Mouse (Mus musculus): ENCODE data around the gene Stra8.

The Stra8 gene

DNA sequence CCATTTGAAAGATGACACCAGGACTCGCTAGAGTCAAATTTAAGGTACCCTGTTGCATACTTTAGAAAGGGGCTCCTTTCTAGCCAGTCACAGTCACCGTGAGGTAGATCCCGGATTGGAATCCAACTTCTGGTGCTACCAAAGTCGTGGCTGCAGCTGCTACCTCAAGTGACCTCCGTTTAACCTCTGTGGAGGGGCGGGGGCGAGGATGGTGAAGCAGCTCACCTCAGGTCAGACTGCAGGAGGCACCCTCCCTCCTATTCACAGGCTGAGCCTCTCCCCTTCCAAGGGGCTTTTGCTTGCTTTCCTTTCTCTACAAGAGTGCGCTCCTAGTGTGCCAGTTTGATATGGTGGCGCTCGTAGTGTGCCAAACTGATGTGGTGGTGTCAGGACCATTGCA, at the start of gene Stra8:
Stra8 (plus strand) TSS at position 208 of the 400 bp plus-strand sequence.
- no peak for DNase-seq (ENCODE audit: low spot score)

DNA sequence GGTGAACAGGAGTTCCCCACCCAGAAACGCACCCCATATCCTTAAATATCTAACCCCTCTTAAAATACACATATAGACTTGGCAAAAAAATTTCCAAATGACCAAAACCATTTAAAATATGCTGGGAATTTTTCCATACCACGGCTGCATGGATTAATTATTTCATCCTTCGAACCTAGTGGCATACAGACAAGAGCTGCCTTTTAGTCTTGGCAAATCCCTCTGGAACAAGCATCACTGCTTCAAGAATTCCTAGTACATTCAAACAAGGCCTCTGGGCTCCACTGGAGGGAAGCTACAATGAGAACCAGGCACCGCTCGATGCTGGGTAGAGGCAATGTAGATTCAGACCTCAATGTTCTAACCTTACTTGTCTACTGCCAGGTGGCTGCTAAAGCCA, 49.2 kb upstream of the Stra8 start:
- DNase-seq (ENCODE audit: low spot score), result no peak

DNA sequence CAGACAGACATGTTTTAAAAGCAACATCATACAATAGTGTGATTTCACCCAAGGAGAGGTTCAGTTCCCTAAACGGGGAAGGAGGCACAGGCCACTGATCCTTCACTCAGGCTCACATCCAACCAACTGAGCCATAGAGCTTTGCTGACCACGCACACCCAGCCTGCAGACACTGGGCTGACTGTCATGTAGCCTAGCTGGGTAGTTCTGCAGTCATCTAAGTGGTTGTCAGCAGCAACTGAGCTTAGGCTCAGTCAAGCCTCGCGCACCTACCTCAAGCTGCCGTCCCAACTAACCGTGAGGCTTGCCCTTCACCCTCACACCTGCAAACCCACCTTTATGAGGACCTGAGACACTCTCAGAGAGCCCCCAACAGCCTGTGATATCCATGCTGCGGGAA, 48.0 kb upstream of the Stra8 start:
- DNase-seq (ENCODE audit: low spot score), result no peak

DNA sequence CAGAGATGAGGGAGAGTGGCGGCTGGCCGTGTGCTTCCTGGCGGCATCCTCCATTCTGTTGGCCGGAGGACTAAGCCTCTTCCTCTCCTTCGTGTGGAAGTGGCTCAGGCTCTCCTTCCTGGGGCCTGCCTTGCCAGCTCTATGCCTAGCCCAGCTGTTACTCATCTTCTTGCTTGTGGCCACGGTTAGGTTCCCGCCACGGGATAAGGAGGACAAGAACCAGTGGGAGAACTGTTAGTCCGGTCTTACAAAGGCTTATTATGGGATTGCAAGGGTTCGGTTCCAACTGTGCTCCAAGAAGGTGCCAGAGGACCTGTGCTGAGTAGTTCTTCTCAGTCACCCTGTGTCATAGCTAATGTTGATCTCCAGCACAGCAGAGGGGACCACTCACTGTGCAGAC, 47.1 kb upstream of the Stra8 start:
- no peak for DNase-seq (ENCODE audit: low spot score)

DNA sequence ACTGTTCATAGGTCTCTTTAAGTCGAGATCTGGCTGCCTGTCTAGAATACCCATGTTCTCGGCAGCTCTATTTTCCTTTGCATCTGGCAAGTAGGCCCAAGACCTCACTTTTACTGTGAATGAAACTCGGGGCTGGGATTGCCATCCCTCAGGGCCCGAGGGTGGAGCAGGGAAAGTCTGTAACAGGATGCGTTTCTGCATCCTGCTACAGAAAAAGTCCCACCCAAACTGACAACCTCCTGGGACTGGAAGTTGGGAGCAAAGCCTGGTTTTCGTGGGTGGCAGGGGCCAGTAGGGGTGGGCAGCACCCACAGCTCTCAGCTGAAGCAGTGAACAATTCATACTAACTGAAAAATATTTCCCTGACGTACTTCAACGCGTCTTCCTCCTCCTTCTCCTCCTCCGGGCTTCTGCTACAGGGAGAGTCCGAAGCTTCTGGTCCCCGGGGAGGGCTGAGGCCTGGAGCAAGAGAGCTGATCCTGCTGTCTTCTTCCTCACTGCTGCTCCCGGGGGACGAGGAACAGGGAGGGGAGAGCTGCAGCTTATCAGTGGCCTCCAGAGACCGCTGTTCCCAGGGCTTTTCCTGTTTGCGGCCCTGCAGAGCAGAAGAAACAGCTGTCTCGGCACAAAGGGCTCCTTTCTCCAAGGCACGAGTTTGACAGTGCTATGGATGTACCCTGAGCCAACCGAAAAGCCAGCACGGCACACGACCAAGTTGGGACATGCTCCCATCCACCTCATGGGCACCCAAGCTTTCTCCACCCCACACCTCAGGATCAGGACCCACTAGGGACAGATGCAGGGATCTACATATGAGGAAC, 45.7 kb upstream of the Stra8 start:
- DNase-seq (ENCODE audit: low spot score), result peak; percentile 67

DNA sequence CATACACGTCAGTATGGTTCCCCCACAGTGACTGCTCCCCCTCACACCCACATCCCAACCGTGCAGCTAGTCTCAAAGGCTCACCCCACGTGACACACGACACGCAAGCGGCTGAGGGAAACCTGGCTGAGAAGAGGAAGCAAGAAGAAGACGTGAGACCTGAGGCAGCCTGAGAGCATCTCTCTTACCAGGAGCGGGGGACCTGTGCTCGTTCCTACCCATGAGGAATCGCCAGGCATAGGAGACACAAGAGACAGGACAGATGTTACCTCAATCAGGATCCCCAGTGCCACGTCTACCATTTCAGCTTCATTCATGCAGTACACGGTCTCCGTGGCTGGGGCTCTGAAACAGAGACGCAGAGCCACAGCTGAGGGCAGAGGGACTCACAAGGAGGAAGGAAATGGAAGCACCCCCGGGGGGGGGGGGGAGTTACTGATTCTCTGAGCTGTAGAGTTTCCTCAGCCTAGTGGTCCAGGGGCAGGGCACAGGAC, 44.6 kb upstream of the Stra8 start:
- peak; percentile 40 for DNase-seq (ENCODE audit: low spot score)

DNA sequence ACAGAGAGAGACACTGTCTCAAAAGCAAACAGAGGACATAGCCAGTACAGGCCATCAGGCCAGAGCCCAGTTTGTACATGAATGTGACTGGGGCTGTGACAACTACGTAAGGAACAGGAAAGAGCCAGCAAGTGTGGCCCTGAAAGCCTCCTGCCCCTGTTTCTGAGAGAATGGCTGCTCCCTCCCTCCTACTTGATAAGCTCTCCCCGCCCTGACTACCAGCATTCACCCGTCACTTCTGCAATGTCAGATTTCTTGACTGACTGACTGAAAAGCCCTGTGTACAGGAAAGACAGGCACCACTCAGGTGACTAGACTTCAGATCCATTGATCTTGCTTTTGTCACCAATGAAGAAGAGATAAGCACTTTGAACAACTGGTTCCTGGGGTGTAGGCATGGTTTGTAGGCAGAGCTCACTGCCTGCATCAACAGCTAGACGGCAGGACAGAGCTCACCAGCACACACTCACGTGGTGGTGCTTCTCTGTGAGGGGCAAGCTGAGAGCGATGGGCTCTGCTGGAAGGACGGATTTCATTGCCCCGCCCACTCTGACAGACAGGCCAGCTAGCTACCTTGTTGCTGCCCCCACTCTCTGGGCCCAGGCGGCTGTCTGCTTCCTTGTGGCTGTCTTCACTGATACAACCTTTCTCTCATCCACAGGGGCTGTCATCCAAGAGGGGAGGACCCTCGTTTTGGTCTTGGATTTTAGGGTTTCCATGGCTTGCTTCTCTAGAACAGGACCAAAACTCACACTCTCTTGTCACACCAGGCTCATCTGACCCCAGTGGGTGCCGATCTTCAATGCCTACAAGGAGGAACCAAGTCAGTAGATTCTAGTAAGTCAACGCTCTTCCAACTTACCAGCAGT, 43.8 kb upstream of the Stra8 start:
- peak; percentile 73 for DNase-seq (ENCODE audit: low spot score)

DNA sequence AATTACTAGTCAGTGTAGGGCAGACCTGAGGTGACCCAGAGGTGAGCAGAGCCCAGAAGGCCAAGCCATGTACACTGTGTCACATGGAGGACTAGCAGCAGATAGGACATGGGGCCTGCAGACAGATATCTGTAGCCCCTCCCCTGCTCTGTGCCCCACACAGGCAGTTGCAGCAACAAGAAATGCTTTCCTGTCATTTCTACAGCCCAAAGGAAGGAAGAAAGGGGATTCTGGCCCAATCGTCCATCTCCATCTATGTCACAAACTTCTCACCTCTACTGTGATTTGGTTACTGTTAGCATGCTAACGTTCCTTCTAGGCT, 43.2 kb upstream of the Stra8 start:
- peak; percentile 49 for DNase-seq (ENCODE audit: low spot score)

DNA sequence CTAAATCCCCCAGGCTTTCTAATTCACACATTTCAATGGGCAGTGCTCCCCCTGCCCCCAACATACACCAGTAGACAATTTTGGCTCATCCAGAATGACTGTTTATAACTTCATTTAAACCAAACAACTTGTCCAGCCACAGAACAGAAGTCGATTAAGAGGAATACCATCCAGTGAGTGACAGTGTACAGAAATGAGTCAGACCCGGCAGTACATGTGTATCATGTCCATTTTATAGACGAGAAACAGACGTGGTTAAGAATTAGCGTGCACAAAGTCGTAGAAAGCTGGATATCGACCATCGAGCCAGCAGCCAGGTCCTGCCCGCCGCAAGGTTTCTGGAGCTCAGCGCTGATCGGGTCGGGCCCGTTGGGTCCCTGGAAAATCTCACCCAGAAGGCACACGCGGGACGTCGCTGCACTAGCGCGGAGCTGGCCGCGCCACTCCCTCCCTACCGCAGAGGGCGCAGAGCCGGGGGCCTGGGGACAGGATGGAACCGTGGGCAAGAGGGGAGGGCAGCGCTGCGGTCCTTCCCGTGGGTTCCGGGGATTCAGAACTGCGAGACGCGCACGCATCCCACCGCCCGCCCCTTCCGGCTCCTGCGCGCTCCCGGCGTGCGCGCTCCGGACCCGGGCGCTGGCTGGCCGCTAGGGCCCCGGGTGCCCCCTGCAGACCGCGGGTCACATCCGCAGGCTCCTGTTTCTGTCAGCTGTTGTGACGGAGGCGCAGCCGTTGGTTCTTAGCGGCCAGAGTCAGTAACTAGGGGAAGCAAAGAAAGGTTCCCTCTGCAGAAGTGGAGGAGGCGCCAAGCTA, 42.2 kb upstream of the Stra8 start, which contains the start of gene Cyren:
Cyren (minus strand) TSS at position 552 of the 813 bp plus-strand sequence.
- peak; percentile 84 for DNase-seq (ENCODE audit: low spot score)

DNA sequence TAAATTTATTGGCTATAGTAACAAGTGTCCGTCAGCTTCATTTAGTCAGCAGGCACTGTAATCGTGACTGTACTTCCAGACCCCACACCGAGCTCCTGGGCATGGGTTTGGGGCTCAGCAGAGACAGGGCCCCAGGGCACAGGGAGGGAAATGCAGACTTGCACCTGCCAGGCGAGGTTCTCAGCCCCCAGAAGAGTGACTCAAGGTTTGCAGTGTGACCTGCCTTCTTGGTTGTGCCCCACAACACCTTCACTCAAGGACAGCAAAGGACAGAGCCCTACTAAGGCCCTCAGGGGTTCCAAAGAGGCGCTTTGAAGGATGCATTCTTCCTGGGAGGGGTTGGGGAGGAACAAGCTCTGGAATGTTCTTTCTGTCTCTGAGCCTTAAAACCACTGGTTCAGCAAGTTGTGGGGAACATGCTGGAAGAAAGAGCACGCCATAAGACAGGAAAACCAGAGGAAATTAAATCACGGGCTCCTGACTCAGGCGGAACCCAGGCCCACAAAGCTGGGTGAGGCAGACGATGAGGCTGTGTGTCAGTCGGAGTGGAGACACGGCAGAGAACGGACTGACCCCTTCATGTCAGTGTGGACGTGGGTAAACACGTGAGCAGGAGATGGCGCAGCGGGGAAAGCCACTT, 40.7 kb upstream of the Stra8 start:
- no peak for DNase-seq (ENCODE audit: low spot score)

DNA sequence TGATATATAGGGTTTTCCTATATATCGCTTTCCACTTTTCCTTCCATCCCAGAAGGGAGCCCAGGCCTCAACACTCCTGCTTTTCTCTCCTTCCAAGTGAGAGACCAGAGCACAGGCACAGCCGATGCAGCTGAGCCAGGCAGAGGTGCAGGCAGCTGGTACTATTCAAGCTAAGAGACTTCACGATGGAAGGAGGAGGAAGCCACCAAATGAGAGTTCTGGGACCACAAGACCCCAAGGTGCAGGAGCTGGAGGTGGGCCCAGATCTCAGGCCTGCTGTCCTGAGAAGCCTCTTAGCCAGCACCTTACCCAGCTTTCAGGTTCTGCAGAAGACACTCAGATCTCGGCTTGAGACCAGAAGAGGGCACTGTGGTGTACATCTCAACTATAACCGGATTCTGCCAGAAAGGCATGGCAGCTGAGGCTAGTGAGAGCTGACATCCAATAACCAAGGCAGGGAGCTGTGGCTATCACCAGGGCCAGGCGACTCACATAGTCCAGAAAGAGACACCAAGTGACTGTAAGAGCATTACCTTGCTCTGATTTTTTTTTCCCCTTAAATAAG, 40.0 kb upstream of the Stra8 start:
- no peak for DNase-seq (ENCODE audit: low spot score)

DNA sequence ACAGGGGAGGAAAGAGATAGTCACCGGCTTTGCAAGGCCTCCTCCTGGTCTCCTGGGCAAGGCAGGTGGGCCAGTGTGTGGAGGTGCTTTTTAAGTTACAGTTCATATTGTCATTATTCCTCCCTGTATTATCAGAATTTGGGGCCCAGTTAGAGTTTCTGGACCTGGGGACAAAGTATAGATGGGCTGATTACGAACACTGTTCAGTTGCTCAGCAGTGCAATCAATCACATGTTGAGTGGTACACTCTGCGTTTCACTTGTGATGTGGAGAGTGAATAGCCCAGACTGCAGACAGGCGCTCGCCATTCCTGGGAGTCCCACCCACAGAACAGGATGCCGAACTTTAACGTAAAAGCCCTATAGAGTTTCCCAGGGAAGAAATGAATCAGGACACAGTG, 35.2 kb upstream of the Stra8 start:
- no peak for DNase-seq (ENCODE audit: low spot score)

DNA sequence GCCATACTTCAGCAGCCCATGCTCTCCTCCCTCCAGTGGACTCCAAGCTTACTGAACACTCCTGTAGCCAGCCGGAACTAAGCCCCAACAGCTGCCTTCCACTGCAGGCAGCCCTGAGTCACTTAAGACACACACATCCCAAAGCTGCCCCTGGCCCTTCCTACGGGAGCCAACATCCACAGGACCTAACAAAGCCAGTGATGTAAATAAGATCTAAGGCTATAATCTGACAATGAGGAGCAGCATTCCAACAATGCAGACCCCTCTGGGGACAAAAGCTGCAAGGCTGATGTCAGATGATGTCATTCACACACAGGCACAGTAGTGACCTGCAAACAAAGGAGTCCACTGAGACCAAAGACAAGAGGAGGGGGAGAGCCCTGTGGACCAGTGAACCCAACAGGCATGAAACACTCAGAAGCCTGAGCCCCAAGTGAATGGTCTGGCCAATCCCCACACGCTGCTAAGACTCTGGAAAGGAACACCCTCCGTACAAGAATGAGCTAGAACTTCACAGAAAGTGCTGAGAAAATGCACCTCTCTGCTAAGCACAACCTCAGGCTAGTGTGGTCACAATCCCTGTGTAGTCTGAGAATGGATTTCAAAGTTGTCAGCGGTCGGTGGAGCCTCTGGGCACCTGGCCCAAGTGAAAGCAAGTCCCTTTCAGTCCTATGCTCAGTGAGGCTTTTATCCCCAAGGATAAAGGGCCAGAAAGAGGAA, 32.7 kb upstream of the Stra8 start:
- DNase-seq (ENCODE audit: low spot score), result no peak

DNA sequence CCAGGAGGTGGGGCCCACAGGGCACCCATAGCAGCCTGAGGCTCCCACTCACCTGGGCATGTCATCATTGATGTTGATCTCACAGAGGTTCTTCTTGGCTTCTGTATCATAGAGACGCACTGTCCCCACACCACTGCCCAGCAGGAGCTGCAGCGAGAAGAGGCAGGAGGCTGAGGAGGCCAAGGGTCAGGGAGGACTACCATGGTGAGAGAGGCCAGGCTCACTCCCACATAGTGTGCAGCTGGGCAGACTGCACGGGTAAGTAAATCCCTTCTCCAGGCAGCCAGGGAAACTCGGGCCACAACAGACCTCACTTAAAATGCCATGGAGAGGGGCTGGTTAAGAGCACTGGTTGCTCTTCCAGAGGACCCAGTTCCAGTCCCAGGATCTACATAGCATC, 30.8 kb upstream of the Stra8 start:
- no peak for DNase-seq (ENCODE audit: low spot score)

DNA sequence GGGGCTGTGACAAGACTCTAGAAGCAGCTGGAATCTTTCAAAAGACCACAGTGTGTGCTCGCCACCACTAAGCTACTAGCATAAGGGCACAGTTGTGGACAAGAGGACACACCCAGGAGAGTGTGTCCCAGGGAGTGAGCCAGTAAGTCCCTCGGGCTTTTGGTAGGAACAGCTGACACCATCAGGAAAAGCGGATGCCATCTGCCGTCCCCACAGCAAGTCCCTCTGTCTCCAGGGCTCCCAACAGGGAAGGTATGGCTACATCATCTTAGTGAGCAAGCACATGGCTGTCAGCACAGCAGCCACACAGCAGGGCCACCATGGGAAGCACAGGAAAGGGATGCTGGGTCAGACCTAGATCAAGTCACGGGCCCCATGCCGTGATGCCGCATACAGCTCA, 24.4 kb upstream of the Stra8 start:
- DNase-seq (ENCODE audit: low spot score), result no peak

DNA sequence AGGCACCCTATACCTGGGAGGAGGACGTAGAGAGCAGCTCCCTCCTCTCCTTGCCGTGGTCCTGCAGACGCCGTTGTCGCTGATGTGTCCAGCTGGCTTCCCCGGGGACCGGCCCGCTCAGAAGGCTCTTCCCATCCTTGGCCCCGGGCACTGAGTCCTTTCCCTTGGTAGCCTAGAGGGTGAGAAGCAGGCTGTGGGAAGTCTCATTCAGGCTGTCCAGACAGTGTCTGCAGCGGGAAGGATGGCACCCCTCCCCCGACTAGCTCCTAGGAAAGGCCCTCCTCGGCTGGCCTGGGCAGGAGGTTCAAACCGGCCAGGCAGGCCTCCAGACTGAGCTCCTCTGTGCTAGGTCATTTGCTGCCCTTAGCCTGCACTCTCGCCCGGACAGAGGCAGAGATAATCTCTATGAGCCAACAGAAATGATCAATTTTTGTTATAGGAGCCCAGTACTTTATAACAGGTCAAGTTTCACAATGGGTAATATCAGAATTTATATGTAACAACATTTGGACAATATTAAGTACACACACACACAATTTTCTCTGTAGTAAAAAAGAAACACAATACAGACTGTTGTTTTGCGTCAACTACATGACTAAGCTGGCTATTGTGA, 23.7 kb upstream of the Stra8 start:
- DNase-seq (ENCODE audit: low spot score), result no peak

DNA sequence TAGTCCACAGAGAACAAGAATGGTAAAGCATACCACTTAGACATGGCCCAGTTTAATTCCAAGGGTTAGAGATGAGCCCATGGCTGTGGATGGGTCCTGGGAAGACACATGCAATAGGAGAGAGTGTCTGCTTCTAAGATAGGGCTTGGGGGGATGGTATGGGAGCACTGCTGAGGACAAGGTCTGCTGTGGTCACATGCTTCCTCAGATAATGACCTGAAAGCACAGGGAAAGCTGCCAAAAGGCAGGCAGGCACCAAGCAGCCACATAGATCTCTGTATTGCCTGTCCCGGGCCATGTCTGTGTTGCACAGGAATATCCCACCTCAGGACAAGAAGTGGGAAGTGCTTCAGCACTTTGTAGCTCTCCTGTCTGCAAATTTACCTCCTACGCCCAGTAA, 20.8 kb upstream of the Stra8 start:
- no peak for DNase-seq (ENCODE audit: low spot score)

DNA sequence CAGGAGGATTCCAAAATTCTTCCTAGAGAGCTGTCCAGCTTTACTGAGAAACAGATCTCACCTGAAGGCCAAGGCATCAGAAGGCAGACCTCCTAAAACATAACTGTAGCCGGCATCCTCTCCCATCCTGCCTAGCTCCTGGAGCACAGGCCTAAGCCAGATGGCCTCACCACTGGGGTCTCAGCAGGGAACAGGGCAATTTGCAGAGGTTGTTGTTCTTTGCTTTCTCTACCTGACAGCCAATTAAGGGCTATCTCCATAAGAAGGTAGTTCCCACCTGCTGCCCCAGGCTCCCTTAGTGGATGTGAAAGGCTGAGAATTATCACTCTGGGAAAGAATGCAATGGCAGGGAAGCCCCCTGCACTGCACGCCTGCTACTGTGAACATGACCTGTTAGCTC, 19.0 kb upstream of the Stra8 start:
- DNase-seq (ENCODE audit: low spot score), result no peak

DNA sequence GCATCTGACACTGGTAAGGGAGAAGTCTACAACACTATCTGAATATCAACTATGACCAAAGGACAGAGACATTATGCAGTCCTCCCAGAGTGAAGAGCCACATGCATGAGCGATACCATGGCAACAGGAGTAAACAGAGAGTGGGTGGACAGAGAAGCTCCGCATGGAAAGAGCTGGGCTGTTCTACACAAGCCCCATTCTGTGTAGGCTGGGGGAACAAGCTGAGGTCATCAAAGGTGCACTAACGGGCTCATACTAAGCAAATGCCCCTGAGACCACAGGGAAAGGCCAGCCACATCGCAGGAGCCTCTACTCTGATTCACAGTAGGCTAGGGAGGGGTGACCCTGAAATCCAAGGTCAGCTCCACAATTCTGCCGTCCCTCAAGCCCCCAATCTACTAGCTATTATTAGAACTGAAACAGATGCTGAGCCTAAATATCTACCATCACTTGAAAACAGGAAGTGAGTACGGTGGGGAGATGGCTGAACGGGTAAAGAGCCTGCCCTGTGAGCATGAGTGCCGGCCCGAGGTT, 18.0 kb upstream of the Stra8 start:
- no peak for DNase-seq (ENCODE audit: low spot score)

DNA sequence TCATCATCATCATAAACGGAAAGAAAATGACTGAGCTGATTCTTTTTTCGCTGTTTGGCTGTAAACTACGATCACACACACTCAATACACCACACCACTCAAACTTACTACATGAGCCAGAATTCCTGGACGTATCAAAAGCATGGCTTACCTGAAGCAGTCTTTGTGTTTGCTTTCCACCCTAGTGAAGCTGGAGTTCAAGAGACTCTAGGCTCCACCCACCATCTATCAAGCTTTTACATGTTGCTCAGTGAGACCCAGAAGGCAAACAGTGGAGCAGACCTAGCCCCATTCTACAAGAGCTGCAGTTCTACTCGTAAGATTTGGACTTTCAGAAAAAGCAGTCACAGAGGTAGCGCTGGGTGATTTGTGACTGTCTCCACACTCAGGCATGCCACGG, 17.4 kb upstream of the Stra8 start:
- no peak for DNase-seq (ENCODE audit: low spot score)

Data from c-Kit-positive CD71-positive TER-119-positive erythroid progenitor cells, embryonic 14.5 days (primary cell).